Mouse (Mus musculus) right cerebral cortex, adult 18-20 months (tissue): ENCODE data around the gene Foxc2.

Source experiments
- DNase-seq: peaks from one replicate; pipeline ENCODE4 v3.0.0; 2022; ENCODE audit warnings: mixed read lengths

The Foxc2 gene

GRCm38 (mm10) chr8:121152394-121152793 lies 36.4 kb downstream of the Foxc2 start:
- no peak for DNase-seq

GRCm38 (mm10) chr8:121156990-121157491 lies 41.1 kb downstream of the Foxc2 start:
- DNase-seq: no peak

DNA sequence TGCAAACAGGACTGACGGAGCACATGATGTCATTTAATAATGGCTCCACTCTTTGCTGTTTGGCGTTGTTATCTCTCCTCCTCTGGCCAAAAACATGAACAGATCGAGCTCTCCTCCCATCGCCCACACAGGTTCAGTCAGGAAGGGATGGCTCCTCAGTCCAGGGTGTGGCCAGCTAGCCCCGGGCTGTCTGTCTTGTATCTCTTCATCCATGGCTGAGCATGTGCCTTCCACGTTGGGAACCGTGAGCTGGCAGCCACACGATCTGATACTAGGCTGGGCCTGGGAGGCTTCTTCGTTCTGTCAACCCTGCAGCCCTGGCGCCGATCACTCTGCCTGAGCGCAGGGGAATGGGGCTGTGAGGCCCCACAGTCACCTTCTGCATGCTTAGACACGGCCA lies 42.8 kb downstream of the Foxc2 start:
- no peak for DNase-seq

DNA sequence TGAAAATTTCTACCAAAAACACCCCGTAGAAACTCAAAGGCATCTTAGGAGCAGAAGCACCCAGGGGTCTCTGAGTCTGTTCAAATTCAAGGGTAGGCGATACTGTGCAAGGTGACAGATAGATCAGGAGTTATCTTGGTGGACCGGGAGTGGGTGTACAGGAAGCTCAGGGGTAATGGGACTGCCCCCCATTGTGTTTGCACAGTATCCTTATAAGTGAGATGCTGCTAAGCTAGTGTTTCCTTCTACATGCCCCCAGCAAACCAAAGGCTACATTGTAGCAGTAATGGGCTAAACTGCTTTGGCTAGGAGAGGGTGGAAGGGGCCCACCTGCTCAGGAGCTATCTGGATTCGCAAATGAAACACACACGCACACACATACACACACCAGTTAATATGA lies 45.5 kb downstream of the Foxc2 start:
- no peak for DNase-seq

DNA sequence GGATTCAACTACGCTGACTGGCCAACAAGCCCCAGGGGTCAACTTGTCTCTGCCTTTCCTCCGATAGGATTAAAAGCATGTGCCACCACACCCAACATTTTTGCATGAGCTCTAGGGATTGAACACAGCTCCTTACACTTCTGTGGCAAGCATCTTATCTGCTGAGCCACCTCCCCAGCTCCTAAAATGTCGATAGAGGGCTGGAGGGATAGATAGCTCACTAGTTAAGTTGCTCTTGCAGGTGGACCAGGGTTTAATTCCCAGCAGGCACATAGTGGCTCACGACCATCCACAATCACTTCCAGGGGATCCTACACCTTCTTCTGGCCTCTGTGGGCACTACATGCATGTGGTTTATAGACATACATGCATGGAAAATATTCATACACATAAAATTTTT lies 46.4 kb downstream of the Foxc2 start:
- DNase-seq: no peak

- no peak for DNase-seq
These were observed 47.1 kb downstream of the Foxc2 start for GRCm38 (mm10) chr8:121162906-121163695.

GRCm38 (mm10) chr8:121164017-121164469 lies 48.1 kb downstream of the Foxc2 start:
- DNase-seq: no peak

DNA sequence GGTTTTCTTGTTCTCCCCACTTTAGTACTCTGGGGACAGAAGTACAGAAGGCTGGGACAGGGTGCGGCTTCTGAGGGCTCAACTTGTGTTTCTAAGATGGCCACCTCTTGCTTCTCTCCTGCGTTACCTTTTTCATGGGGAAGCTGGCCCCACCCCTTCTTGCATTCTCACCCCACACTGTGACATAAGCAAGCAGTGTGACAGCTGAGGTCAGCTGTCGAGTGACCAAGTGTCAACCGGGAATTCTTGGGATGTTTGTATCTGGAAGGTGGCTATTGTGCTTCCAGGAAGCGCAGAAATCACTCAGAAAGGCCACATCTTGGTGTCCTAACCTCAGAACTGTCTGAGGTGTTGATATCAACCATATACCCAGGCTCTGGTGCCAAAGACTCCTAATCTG lies 52.1 kb downstream of the Foxc2 start:
- DNase-seq: no peak
